Mouse (Mus musculus) CH12.LX (cell line): ENCODE measurements at regions not wholly inside any gene's neighbourhood (a gene's known extent, or its start where the extent isn't known, plus 50 kb on each side); places are given as distances from the start of the nearest gene placed in this dataset.

Source experiments
- CTCF ChIP-seq, 2 experiments: IDR thresholded peaks in 1 of 2; conservative IDR thresholded peaks in 1 of 2; 2 replicates each; pipeline ENCODE4 v1.5.1; 2011 to 2012; ENCODE audit warnings: low read depth in 2 of 2, low read length in 2 of 2, improper control_type of control experiment in 1 of 2, inconsistent platforms in 1 of 2, mild to moderate bottlenecking in 1 of 2, moderate library complexity in 1 of 2
- ELF1 ChIP-seq: IDR thresholded peaks from 2 replicates; pipeline ENCODE4 v1.6.1; 2014; ENCODE audit warnings: low read depth, mild to moderate bottlenecking, inconsistent platforms, low read length, improper control_type of control experiment
- GABPA ChIP-seq: IDR thresholded peaks from 2 replicates; pipeline ENCODE4 v1.6.1; 2012; ENCODE audit warnings: low read depth, low read length, improper control_type of control experiment, inconsistent platforms; ENCODE audit not compliant: insufficient replicate concordance
- MAFK ChIP-seq: IDR thresholded peaks from 2 replicates; pipeline ENCODE4 v1.6.1; 2011; ENCODE audit warnings: low read length, improper control_type of control experiment; ENCODE audit not compliant: insufficient replicate concordance
- MAZ ChIP-seq: IDR thresholded peaks from 2 replicates; pipeline ENCODE4 v1.6.1; 2012; ENCODE audit warnings: low read depth, mild to moderate bottlenecking, inconsistent platforms, low read length, improper control_type of control experiment, moderate library complexity
- NELFE ChIP-seq: IDR thresholded peaks from 2 replicates; pipeline ENCODE4 v1.6.1; 2011; ENCODE audit warnings: low read depth, low read length, improper control_type of control experiment
- POLR2A ChIP-seq: IDR thresholded peaks from 2 replicates; pipeline ENCODE4 v1.6.1; 2011; ENCODE audit warnings: low read depth, mild to moderate bottlenecking, improper control_type of control experiment, low read length
- POLR2AphosphoS2 ChIP-seq: IDR thresholded peaks from 2 replicates; pipeline ENCODE4 v1.6.1; 2011; ENCODE audit warnings: low read depth, low read length, improper control_type of control experiment
- SIN3A ChIP-seq: IDR thresholded peaks from 2 replicates; pipeline ENCODE4 v1.6.1; 2012; ENCODE audit warnings: low read length, improper control_type of control experiment, inconsistent platforms
- UBTF ChIP-seq: IDR thresholded peaks from 2 replicates; pipeline ENCODE4 v1.6.1; 2012; ENCODE audit warnings: low read depth, mild to moderate bottlenecking, inconsistent platforms, low read length, improper control_type of control experiment, moderate library complexity

- no peak for TF ChIP-seq ELF1
- TF ChIP-seq NELFE: no peak
- no peak for TF ChIP-seq CTCF (conservative IDR thresholded peaks at IDR 0.05 in 1 of 2, IDR thresholded peaks at IDR 0.05 in 1 of 2; ENCODE audit: low read depth in 2 of 2, low read length in 2 of 2)
- no peak for TF ChIP-seq POLR2A
- no peak for TF ChIP-seq MAZ
- no peak for TF ChIP-seq SIN3A
- no peak for TF ChIP-seq POLR2AphosphoS2
- TF ChIP-seq GABPA: no peak
- TF ChIP-seq UBTF: no peak
- no peak for TF ChIP-seq MAFK
These were observed 205.3 kb downstream of the Mreg start for GRCm38 (mm10) chr1:72006696-72007291.
